In the genomic region with DNA sequence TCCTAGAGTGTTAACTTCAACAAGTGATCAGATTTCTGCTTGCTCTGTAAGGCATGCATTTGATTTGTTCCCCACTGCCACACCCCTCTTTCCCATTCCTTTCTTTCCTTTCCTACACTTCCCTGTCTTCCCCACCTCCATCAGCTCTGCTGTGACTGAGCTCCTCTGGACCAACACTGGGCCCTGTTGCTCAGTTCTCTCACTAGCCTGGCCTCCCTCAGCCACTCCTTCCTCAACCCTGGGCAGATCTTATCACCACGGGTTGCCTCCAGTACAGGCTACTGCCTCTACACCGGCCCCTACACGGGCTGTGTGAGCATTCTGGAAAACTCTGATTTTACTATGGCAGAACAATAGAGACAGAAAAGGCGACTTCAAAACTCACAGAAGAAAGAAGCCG, we compare ENCODE assay signal across 20 mouse cellular contexts.
"Had no signal": no experiment of that assay in that cellular context is flagged by ENCODE, and none has a peak within 500 bp of the region (broad histone marks: within the 10 kb centered on the region; RNA-seq: fewer than 3 reads in every experiment).

No protein-coding gene starts in this region.

- H3K4me2 ChIP-seq: kidney, embryonic 15.5 days; limb, embryonic 13.5 days; liver, embryonic 15.5 days; midbrain, embryonic 12.5 days; neural tube, embryonic 13.5 days had no signal

- H3K36me3 ChIP-seq: kidney, embryonic 15.5 days; limb, embryonic 13.5 days; liver, embryonic 15.5 days; midbrain, embryonic 12.5 days; neural tube, embryonic 13.5 days had no signal

- H3K9ac ChIP-seq: kidney, embryonic 15.5 days; limb, embryonic 13.5 days; liver, embryonic 15.5 days; midbrain, embryonic 12.5 days; neural tube, embryonic 13.5 days had no signal

- H3K27ac ChIP-seq: kidney, embryonic 15.5 days; limb, embryonic 13.5 days; liver, embryonic 15.5 days; midbrain, embryonic 12.5 days; neural tube, embryonic 13.5 days had no signal

- DNase-seq: kidney, adult 18-20 months; kidney, postnatal 25 days; layer of hippocampus, adult 9-11 months; layer of hippocampus, postnatal 36 days; left cerebral cortex, postnatal 4 days; lung, adult 2 months; lung, postnatal 10 days; lung, postnatal 4 days; retina, postnatal 1 day; right cerebral cortex, postnatal 4 days; spleen, adult 18-20 months; thymus, adult 18-20 months; thymus, postnatal 14 days had no signal

- H3K4me3 ChIP-seq: kidney, embryonic 15.5 days; limb, embryonic 13.5 days; liver, embryonic 15.5 days; megakaryocyte, embryonic 14.5 days; midbrain, embryonic 12.5 days; neural tube, embryonic 13.5 days had no signal

- H3K27me3 ChIP-seq: kidney, embryonic 15.5 days; liver, embryonic 15.5 days; midbrain, embryonic 12.5 days; neural tube, embryonic 13.5 days had no signal

- ATAC-seq: midbrain, embryonic 16.5 days had no signal

- H3K4me1 ChIP-seq: midbrain, embryonic 12.5 days; neural tube, embryonic 13.5 days had no signal

- H3K9me3 ChIP-seq: kidney, embryonic 15.5 days; limb, embryonic 13.5 days; liver, embryonic 15.5 days; megakaryocyte, embryonic 14.5 days; midbrain, embryonic 12.5 days; neural tube, embryonic 13.5 days had no signal
